Mouse (Mus musculus) heart, embryonic 11.5 days (tissue): ENCODE measurements around the gene Krtap5-5. TPM values are rescaled to one million over a fixed set of nuclear protein-coding genes. Genes with fewer than 3 reads are reported as not detected.
"Not testable (repeated sequence)": the region's sequence is repeated elsewhere in the genome, so short reads cannot be mapped to it uniquely, and the experiment has no call there.

ENCODE experiments used
- ATAC-seq: fragments of 200-750 bp; cut with Nextera tagmentation; replicated peaks from 2 replicates; pipeline ENCODE4 v1.8.0; 2017; ENCODE audit warnings: moderate library complexity; ENCODE audit not compliant: insufficient number of reproducible peaks, low FRiP score, low TSS enrichment
- H3K27ac ChIP-seq: fragments of 300-500 bp; sonication (generic); 2 replicates; pipeline ENCODE4 v1.5.1; 2014; ENCODE audit warnings: mild to moderate bottlenecking, low read depth, low read length
- H3K27me3 ChIP-seq: fragments of 300-500 bp; sonication (generic); 2 replicates; pipeline ENCODE4 v1.6.1; 2014; ENCODE audit warnings: mild to moderate bottlenecking, low read length, mixed read lengths; ENCODE audit not compliant: control insufficient read depth, insufficient read depth
- H3K36me3 ChIP-seq: fragments of 300-500 bp; sonication (generic); 2 replicates; pipeline ENCODE4 v1.6.1; 2014; ENCODE audit warnings: mild to moderate bottlenecking, low read length, moderate library complexity, mixed read lengths; ENCODE audit not compliant: control insufficient read depth, insufficient read depth
- H3K4me1 ChIP-seq: fragments of 300-500 bp; sonication (generic); 2 replicates; pipeline ENCODE4 v1.6.1; 2014; ENCODE audit warnings: low read length; ENCODE audit not compliant: control insufficient read depth, insufficient read depth
- H3K4me2 ChIP-seq: fragments of 300-500 bp; sonication (generic); 2 replicates; pipeline ENCODE4 v1.6.1; 2014; ENCODE audit warnings: mild to moderate bottlenecking, moderate library complexity
- H3K4me3 ChIP-seq: fragments of 300-500 bp; sonication (generic); 2 replicates; pipeline ENCODE4 v1.5.1; 2014; ENCODE audit warnings: low read depth, low read length
- H3K9ac ChIP-seq: fragments of 300-500 bp; sonication (generic); 2 replicates; pipeline ENCODE4 v1.6.1; 2014; ENCODE audit warnings: mild to moderate bottlenecking, low read depth, low read length, moderate library complexity
- H3K9me3 ChIP-seq: fragments of 300-500 bp; sonication (generic); replicated peaks from 2 replicates; pipeline ENCODE4 v1.6.1; 2016; ENCODE audit warnings: low read length; ENCODE audit not compliant: control insufficient read depth
- WGBS: fragments of 180-500 bp; shearing (Covaris S2); extraction: QIAGEN DNeasy Blood & Tissue Kit; methylation state at CpG from one replicate; pipeline ENCODE4 v1.1.7; 2014; ENCODE audit not compliant: insufficient replicate concordance; 5-methylcytosine and 5-hydroxymethylcytosine counted together
- polyA plus RNA-seq: library from polyadenylated mRNA; unstranded; fragments of >200 nt; fragmentation: Nextera tagmentation; extraction: Ambion mirVana; gene quantifications from 2 replicates; pipeline ENCODE4 v1.2.1, GENCODE M21; 2014

Gene Krtap5-5
- polyA plus RNA-seq: not detected in 2 replicates

GRCm38 (mm10) chr7:142229871-142230270 lies at the start of gene Krtap5-5:
Gene Krtap5-5 (minus strand): TSS chr7:142229971.
- not testable (repeated sequence) for H3K36me3 ChIP-seq, H3K9ac ChIP-seq, H3K4me2 ChIP-seq, H3K27me3 ChIP-seq, H3K4me3 ChIP-seq, H3K9me3 ChIP-seq, H3K4me1 ChIP-seq, ATAC-seq, H3K27ac ChIP-seq
- 57% methylated on average over 3 of the region's 3 CpGs for WGBS

- H3K4me2 ChIP-seq, H3K27ac ChIP-seq, ATAC-seq, H3K36me3 ChIP-seq, H3K9me3 ChIP-seq, H3K4me1 ChIP-seq, H3K4me3 ChIP-seq, H3K27me3 ChIP-seq, H3K9ac ChIP-seq: not testable (repeated sequence)
- WGBS: 69% methylated on average over 1 of the region's 1 CpGs
Observed at GRCm38 (mm10) chr7:142279291-142279690, 49.5 kb upstream of the Krtap5-5 start.

- not testable (repeated sequence) for H3K27ac ChIP-seq, H3K4me1 ChIP-seq, H3K4me3 ChIP-seq, H3K9ac ChIP-seq, H3K4me2 ChIP-seq, H3K9me3 ChIP-seq, H3K36me3 ChIP-seq, H3K27me3 ChIP-seq, ATAC-seq
- 0% methylated on average over 3 of the region's 3 CpGs for WGBS
Observed at GRCm38 (mm10) chr7:142278183-142278582, 48.4 kb upstream of the Krtap5-5 start.

- not testable (repeated sequence) for H3K4me1 ChIP-seq, H3K4me3 ChIP-seq, H3K9me3 ChIP-seq, H3K27me3 ChIP-seq, ATAC-seq, H3K9ac ChIP-seq, H3K27ac ChIP-seq, H3K36me3 ChIP-seq, H3K4me2 ChIP-seq
Observed at GRCm38 (mm10) chr7:142274263-142274662, 44.5 kb upstream of the Krtap5-5 start, which contains the start of gene Gm4559. Gene Gm4559 (minus strand): TSS chr7:142274363.

- ATAC-seq, H3K4me2 ChIP-seq, H3K4me1 ChIP-seq, H3K4me3 ChIP-seq, H3K9me3 ChIP-seq, H3K36me3 ChIP-seq, H3K9ac ChIP-seq, H3K27me3 ChIP-seq, H3K27ac ChIP-seq: not testable (repeated sequence)
- WGBS: 39% methylated on average over 1 of the region's 1 CpGs
Observed at GRCm38 (mm10) chr7:142258254-142258653, 28.5 kb upstream of the Krtap5-5 start, which contains the start of gene Gm2431. Gene Gm2431 (minus strand): TSS chr7:142258354.

- WGBS: 0% methylated on average over 2 of the region's 2 CpGs
- ATAC-seq: no peak
Observed at GRCm38 (mm10) chr7:142255517-142255916, 25.7 kb upstream of the Krtap5-5 start.

GRCm38 (mm10) chr7:142249824-142250223 lies 20.1 kb upstream of the Krtap5-5 start:
- Histone ChIP-seq H3K4me3 (no peak overlapping the region), H3K9ac (no peak overlapping the region), H3K27me3 (no peaks in the 10 kb centered on the region), H3K4me2 (no peak overlapping the region), H3K4me1 (no peaks in the 10 kb centered on the region), H3K36me3 (no peaks in the 10 kb centered on the region), H3K9me3 (no peaks in the 10 kb centered on the region), H3K27ac (no peak overlapping the region)
- WGBS: 0% methylated on average over 1 of the region's 1 CpGs
- no peak for ATAC-seq

More at GRCm38 (mm10) chr7:142255517-142255916, 25.7 kb upstream of the Krtap5-5 start:
- Histone ChIP-seq H3K36me3 (no peaks in the 10 kb centered on the region), H3K4me1 (no peaks in the 10 kb centered on the region), H3K9ac (no peak overlapping the region), H3K4me3 (no peak overlapping the region), H3K27me3 (no peaks in the 10 kb centered on the region; the same call in 1 of the 2 replicates), H3K27ac (no peak overlapping the region), H3K4me2 (no peak overlapping the region), H3K9me3 (no peaks in the 10 kb centered on the region)

- Histone ChIP-seq H3K9me3 (peaks cover 3% of the 10 kb centered on the region; the same call in 1 of the 2 replicates), H3K4me1 (no peaks in the 10 kb centered on the region), H3K27me3 (peaks cover 2% of the 10 kb centered on the region; the same call in 1 of the 2 replicates), H3K27ac (no peak within 1 kb of the TSS), H3K36me3 (no peaks in the 10 kb centered on the region), H3K9ac (no peak within 1 kb of the TSS), H3K4me2 (no peak within 1 kb of the TSS), H3K4me3 (no peak within 1 kb of the TSS)
- ATAC-seq: no peak
- WGBS: 35% methylated on average over 2 of the region's 2 CpGs
Observed at GRCm38 (mm10) chr7:142240978-142241377, 11.2 kb upstream of the Krtap5-5 start, which contains the start of gene Gm40460. Gene Gm40460 (minus strand): TSS chr7:142241078.

GRCm38 (mm10) chr7:142231540-142231939 lies 1.8 kb upstream of the Krtap5-5 start:
- WGBS: 37% methylated on average over 1 of the region's 1 CpGs
- H3K4me2 ChIP-seq: no peak overlapping the region
- no peak for ATAC-seq

More at GRCm38 (mm10) chr7:142231540-142231939, 1.8 kb upstream of the Krtap5-5 start:
- no peaks in the 10 kb centered on the region for H3K4me1 ChIP-seq
- H3K4me3 ChIP-seq: no peak overlapping the region
- no peak overlapping the region for H3K27ac ChIP-seq
- H3K36me3 ChIP-seq: no peaks in the 10 kb centered on the region
- H3K27me3 ChIP-seq: no peaks in the 10 kb centered on the region
- no peak overlapping the region for H3K9ac ChIP-seq
- peaks cover 7% of the 10 kb centered on the region for H3K9me3 ChIP-seq
